Mouse (Mus musculus) left cerebral cortex, adult 8-10 months (tissue): Measurements from ENCODE around the gene Golt1a. TPM values are rescaled to one million over a fixed set of nuclear protein-coding genes. Genes with fewer than 3 reads are reported as not detected.

Source experiments
- total RNA-seq, 4 experiments: library from RNA; stranded (reverse); gene quantifications; 2 replicates each; pipeline ENCODE4 v1.2.4; 2022

Golt1a gene
- total RNA-seq, 4 experiments from 2014 or later, result 0.28 to 4.8 (median 2.4) TPM

Other genes with a start within 250 kb of the Golt1a start
- 10 to 100 TPM; 41.0 to 43.6 (median 42.0) TPM for gene Ppp1r15b, start 178.7 kb upstream of the Golt1a start, total RNA-seq
- 10 to 100 TPM; 83.6 to 89.6 (median 88.4) TPM for gene Plekha6, start 145.6 kb upstream of the Golt1a start, total RNA-seq
- gene Kiss1, start 12.1 kb downstream of the Golt1a start, total RNA-seq, result not detected
- gene Ren1, start 40.7 kb downstream of the Golt1a start, total RNA-seq, result not detected
- gene Etnk2, start 53.8 kb downstream of the Golt1a start, total RNA-seq, result 1 to 10 TPM; 7.1 to 9.9 (median 7.9) TPM
- gene Sox13, start 114.6 kb downstream of the Golt1a start, total RNA-seq, result 10 to 100 TPM in 3 of 4 experiments, 1 to 10 TPM in 1; 8.0 to 12.5 (median 11.4) TPM